Mouse (Mus musculus) testis, postnatal 10 days (tissue): ENCODE results near the gene Clic3.
"Not testable (repeated sequence)": the region's sequence is repeated elsewhere in the genome, so short reads cannot be mapped to it uniquely, and the experiment has no call there.

ENCODE experiments used
- DNase-seq: peaks from one replicate; pipeline ENCODE4 v3.0.0; 2021; ENCODE audit warnings: low spot score

Clic3 gene

DNA sequence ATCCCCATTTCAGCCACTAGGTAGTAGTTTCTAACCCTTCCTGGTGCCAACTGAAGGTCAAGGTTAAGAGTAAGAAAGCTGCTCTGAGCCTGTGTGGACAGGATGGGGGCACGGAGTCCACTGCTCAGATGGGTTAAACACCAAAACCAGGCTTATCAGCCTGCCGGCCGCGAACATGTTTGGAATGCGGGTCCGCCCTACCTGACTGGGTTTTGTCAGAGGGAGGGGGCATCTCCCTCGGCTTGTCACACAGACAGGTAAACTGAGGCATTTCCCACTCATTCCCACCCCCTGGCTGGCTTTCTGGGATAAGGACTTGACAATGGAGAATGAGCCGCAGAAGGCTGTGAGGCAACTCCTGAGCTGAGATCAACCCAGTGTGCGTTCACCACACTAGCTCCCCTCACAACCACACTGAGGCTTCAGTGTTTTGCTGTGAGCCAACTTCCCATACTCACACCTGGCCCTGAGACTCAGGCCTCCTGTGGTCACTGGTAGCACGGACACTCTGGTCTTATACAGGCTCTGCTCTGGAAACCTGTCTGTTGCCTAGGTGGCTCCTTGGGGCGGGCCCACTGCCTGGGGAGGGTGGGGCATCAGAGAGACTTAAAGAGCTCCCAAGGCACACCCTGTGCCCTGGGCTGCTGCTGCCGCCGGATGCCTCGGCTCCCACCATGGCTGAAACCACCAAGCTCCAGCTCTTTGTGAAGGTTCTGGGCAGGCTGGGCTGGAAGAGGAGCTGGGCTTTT is at the start of gene Clic3:
Clic3 (plus strand) TSS at position 634 of the 749 bp plus-strand sequence.
- no peak for DNase-seq

DNA sequence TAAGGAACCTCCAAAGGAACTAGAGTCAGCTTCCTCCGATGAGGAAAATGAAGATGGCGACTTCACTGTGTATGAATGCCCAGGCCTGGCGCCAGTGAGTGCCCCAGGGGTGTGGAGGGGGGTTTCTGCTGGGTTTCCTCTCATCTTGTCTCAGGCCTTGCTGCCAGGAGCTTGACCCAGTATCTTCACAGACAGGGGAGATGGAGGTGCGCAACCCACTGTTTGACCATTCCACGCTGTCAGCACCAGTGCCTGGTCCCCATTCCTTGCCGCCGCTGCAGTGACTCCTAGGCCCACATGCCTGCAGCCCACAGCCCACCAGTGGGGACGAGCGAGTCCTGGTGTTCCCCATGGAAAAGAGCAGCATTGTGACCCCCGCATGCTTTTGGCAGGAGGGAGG is 47.7 kb upstream of the Clic3 start:
- DNase-seq, result peak; percentile 37

DNA sequence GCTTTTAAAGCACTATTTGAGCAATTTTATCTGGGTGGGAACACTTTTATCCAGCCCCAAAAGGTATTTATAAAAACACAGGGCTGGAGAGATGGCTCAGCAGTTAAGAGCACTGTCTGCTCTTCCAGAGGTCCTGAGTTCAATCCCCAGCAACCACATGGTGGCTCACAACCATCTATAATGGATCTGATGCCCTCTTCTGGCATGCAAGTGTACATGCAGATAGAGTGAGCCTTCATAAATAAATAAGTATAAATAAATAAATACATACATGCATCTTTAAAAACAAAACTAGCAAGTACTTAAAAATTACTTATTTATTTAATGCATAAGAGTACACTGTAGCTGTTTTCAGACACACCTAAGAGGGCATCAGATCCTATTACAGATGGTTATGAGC is 43.2 kb upstream of the Clic3 start:
- not testable (repeated sequence) for DNase-seq

DNA sequence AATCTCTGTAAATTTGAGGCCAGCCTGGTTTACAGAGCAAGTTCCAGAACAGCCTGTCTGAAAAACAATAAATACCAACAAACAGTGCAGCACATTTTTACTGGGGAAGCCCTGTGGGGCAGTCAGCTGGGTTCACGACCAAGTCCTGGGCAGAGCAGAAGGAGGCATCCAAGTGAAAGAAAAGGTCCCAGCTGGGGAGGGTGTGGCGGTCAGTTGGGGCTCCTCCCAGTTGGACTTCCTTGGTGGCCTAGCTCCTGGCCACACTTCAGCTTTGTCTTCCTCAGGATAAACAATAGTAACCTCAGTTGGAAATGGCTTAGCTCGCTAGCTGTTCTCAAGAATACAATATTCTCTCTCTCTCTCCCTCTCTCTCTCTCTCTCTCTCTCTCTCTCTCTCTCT is 39.2 kb upstream of the Clic3 start:
- no peak for DNase-seq

DNA sequence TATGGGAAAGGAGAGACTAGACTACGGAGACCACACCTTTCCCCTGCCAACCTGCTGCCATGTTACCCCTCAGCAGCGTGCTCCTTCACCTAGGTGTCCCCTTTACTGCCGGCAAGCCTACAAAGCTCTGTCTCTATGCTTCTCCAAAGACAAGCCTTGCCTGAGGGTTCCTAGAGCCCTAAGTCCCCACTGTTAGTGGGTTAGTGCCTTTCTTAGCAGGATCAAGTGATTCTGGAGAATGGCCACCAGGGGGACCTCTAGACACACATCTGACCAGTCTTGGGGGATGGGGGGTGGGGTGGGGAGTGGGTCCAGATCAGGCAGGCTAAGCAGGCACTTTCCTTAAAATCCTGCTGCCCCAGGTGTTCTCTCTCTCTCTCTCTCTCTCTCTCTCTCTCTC is 34.7 kb upstream of the Clic3 start:
- no peak for DNase-seq

DNA sequence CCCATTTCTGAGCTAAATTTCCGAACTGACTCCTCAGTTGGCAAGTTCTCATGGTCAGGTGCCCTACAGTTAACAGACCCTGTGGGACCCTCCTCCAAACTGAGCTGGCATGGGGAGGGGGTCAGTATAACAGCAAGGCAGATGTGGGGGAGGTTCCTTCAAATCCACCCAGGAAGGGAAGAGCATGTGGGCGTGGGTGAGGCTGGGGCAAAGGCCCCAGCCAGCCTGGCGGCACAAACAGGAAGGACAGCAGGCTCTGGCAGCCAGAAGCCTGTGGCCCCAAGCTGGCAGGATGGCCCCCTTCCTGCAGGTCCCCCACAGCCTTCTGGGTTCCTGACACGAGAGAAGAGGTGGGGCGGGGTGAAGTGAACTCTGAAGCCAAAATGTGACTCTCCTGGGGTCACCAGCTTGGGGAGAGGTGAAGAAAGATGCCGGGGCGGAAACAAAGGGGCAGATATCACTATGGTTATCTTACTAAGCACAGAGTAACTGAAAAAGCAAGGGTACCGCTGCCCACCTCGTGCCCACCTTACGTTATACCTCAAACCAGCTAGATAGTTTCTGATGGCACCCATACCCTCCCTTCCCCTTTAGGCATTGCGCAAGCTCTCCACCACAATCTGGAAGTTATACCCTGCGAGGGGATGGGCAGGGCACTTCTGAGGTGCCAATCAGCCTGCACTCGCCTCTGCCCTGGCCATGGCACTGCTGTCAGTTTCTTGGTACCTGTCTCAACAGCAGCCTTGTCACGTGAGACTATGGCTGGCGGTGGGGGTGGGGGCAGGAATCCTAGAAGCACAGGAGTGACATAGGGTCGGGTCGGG is 33.8 kb upstream of the Clic3 start, which contains the start of gene Fut7:
Fut7 (plus strand) TSS at position 681 of the 824 bp plus-strand sequence.
- DNase-seq, result no peak

DNA sequence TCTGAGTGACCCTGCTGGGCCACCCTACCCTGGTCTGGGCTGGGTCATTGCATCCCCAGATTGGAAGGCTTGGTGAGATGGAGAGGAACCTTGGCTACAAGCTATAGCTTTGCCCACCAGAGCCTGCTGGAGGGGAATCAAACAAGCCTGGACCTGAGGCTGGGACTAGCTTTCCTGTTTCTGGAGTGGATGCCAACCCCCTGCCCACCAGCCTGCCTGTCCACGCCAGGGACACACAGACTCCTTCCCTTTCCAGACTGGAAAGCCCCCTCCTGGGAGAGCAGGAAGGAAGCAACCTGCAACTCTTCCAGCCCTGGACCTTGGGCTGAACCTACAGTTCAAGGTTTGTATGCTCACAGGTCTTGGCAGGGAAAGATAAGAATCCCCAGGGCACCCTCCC is 33.0 kb upstream of the Clic3 start:
- no peak for DNase-seq

DNA sequence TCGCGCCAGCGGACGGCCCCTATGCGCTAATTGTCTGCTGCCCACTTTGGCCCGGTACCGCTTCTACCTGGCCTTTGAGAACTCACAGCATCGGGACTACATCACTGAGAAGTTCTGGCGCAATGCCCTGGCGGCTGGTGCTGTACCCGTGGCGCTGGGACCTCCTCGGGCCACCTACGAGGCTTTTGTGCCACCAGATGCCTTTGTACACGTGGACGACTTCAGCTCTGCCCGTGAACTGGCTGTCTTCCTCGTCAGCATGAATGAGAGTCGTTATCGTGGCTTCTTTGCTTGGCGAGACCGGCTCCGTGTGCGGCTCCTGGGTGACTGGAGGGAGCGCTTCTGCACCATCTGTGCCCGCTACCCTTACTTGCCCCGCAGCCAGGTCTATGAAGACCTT is 31.2 kb upstream of the Clic3 start:
- no peak for DNase-seq

DNA sequence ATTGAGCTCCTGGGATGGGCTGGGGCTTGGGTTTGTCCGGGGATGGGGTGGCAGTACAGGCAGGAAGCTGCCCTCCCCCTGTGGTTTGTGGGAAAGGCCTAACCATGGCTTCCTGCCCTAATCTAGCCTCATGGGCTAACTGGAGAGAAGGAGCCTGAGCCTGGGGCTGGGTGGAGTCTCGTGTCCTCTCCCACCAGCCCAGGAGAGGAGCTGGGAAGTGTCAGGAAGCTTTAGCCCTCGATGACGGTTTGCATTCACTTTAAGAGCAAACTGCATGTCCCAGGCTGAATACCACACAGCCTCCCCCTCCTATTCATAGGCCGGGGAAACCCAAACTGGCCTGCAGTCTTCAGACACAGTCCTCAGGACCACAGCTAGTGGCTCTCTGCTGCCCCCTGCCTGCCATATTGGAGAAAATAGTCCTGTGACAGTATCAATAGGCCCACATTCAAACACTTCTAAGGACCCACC is 29.9 kb upstream of the Clic3 start:
- peak; percentile 83 for DNase-seq

DNA sequence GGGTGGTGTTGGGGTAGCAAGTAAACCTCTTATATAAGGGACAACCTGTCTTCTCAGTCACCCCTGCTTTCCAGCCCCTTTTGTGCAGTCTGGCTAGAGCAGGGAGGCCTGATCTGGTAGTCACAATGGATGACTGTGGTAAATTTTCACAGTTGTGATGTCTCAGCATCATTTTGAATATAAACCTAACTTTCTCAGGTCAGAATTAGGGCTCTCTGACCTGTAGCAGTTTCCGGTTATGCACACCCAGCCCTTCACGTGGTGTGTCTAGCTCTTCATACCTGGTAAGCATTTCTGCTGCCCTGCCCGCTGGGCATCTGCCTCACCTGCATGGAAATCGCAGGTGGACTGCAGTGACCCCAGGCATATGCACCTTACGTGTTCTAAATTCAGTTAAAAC is 29.4 kb upstream of the Clic3 start:
- no peak for DNase-seq

DNA sequence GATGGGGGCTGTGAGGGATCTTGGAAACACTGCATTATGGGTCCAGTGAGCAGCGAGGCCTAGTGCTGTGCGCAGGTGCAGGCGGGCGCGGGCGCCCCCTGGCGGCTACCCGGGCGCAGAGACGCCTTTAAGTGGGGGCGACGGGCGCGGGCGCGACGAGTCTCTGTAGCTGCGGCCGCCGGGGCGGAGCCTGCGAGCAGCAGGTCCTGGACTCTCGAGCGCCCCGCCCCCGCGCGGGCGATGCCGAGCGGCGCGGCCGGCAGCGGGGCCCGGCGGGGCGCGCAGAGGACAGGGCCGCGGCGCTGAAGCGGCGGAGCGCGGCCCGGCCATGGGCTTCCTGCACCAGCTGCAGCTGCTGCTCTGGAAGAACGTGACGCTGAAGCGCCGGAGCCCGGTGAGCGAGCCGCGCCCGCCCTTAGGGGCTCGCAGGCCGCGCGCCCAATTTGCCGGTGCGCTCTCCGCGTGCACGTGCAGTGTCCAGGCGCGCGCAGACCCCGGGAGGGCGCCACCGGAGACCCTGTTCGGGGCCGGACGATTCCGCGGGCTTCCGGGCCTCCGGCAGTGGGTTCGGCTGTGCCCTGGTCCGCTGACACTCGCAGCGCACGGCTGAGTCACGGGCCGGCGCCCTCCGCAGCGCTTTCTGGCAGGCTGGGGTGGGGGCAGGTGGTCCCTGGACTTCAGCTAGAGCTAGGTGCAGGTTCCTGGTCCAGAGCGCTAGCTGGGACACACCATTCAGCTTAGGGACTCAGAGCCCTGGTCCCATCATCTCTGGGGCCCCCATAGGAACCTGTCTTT is 28.0 kb upstream of the Clic3 start, which contains the start of gene Abca2:
Abca2 (plus strand) TSS at position 262 of the 795 bp plus-strand sequence.
- peak; percentile 95 for DNase-seq

DNA sequence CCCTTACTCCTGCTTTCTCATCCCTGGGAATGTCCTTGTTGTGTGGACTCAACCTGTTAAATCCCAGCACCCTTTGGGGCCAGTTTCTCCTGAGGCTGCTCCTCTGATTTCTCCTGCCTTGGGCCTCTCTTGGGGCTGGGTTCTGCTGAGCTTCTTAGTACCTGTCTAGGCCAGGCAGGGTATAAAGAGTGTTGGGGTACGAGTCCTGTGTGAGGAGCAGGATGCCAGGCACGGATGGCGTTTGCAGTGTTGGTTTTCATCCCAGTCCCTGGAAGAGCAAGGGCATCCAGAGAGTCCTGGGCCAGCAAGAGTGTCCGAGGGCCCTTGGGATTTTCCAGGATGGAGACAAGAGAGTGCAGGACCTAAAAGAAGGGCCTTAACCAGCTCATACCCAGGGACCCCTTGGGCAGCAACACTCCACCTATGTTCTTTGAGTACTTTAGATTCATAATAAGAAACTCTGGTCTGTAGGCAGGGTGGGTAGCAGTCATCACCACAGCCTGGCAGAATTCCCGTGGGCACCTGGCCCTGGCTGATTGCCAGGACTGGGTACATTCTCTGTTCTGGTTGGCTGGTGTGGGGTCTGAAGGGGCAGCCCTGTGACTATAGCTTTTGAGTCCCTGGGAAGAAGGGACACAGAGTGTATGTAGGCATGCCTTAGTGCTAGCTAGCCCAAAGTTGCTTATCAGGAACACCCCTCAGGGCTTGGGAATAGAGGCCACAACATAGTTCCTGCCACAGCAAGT is 27.0 kb upstream of the Clic3 start:
- no peak for DNase-seq

DNA sequence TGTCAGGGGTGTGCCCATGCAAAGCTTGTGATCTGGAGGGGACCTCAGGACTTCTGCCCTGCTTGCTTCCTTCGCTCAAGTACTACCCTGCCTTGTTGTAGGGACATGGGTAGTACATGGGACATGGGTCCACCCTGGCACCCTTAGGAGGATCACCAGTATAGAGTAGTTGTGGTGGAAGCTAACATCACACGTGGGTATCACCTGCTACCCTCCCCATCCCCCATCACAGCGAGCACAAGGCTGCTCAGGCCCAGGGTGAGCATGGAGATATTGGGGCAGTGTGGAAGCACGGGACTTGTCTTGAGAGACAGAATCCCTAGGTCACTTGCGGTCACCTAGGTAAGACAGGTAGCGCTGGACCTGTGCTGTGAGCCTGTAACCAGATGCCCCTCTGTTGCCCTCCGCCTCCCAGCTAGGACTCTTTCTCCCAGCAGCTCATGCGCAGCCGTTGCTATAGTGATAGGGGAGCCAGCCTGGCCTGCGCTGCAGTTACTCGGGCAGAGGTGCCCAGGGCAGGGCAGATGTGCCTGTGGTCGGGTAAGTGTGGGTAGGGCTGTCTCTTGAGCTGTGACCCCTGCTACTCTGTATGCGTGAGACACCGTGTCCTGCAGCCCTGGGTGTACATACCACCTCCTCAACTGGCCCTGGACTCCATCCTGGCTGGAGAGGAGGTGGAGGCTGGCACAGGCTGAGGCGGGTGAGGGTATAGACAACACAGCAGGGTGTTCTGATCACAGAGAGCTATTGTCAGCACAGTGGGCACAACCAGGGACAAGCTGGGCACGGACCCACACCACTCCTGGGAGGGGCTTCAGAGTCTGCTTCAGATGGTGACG is 26.0 kb upstream of the Clic3 start:
- DNase-seq, result no peak

DNA sequence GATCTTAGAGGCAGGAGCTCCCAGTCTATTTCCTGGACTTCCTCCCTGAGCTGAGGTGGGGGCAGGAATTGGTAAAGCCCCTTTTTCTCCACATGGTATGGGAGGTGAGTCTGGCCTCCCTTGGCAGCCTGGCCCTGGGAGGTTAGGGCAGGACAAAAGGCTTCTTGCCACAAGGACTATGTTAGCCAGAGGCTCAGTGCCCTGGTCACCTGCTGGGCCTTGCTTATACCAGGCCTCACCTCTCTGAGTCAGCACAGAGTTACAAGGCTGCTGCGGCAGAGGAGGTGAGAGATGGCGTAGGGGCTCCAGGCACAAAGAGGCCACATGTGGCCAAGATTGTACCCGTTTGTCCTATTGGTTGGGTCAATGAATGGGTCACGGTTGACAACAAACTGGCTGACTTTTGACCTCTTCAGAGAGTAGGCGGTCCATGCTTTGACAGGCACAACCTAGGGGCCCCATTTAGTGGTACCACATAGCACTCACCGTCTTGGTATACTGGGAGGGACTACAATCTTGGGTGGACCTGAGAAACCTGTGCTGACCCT is 25.3 kb upstream of the Clic3 start:
- DNase-seq, result no peak

DNA sequence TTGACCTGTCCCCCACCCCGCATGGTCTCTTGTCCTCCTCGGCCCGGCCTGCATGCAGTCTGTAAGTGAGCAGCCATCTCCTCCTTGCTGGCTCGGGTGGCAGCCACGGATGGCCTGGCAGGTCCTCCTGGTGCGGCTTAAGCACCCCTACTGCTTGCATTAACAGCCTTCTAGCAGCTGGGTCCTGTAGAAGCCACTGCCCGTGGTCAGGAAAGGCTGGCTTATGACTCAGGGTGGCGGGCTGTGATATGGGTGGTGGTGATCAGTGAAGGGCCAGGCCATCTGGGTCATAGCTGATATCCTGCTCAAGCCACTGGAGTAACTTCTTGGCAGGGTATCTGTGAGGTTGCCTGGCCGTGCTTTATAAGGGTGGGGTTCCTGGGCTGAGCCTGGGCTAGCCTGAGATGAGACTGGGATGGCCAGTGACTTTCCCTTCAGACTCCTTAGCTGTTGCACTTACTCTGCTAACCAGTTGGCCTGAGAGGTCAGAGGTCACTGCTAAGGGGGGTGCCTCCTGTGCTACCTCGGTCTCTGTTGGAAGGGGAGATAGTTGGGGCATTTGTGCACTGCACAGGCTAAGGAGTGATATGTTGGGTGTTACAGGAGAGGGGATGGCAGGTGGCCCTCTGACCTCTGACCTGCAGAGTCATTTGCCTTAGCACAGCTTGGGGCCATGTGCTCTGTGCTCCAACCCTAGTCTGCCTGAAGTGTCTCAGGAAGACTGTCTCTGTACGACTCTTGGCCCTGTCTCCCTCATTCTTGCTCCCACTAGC is 24.1 kb upstream of the Clic3 start:
- DNase-seq, result no peak

DNA sequence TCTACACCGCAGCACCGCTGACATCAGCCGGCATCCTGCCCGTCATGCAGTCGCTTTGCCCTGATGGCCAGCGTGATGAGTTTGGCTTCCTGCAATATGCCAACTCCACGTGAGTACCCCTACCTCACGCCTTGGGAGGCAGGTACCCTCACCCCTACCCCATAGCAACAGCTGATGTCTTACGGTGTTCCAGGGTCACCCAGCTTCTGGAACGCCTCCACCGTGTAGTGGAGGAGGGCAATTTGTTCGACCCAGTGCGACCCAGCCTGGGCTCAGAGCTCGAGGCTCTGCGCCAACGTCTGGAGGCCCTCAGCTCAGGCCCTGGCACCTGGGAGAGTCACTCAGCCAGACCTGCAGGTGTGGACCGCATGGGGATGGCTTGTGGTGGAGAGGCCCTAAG is 23.5 kb upstream of the Clic3 start:
- DNase-seq, result no peak

DNA sequence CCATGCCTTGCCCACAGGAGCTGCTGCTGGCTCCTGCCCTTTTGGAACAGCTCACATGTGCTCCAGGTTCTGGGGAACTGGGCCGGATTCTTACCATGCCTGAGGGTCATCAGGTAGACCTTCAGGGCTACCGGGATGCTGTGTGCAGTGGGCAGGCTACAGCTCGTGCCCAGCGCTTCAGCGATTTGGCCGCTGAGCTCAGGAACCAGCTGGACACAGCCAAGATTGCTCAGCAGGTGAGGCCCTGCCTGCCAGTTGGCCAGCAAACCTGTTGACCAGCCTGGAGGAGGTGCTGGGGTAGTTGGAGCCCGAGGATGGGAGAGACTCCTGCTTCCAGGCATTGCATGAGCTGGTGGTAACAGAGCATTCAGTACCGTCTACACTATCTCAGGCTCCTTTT is 22.3 kb upstream of the Clic3 start:
- DNase-seq, result no peak

DNA sequence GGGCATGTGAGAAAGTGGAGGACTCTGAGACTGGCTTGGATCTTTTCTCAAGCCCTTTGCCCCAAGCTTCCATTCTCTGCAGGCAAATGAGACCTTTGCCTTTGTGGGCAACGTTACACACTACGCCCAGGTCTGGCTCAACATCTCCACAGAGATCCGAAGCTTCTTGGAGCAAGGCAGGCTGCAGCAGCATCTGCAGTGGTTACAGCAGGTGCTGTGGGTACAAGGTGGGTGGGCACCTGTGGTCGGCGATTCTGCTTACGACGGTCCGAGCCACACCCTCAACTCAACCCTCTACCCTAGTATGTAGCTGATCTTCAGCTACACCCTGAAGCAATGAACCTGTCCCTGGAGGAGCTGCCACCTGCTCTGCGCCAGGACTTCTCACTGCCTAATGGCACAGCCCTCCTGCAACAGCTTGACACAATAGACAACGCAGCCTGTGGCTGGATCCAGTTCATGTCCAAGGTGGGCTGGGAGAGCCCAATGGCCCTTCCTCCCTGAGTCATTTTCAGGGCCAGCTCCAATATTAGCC is 20.3 kb upstream of the Clic3 start:
- DNase-seq, result no peak

DNA sequence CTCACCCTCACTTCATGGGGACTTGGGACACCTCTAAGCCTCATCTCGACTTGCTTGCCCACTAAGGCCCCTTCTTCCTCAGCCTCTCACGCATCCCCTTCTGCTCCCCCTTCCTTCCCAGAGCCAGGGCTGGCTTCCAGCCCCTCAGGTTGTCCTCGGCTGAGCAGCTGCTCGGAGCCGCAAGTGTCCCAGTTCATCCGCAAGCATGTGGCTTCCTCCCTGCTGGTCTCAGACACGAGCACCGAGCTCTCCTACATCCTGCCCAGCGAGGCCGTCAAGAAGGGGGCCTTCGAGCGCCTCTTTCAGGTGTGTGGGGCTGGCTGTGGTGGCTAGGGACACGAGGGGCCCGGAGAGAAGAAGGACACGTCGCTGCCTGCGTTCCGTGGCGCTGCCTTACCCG is 15.6 kb upstream of the Clic3 start:
- DNase-seq, result no peak
